Mouse (Mus musculus) gastrocnemius, adult 8-10 months (tissue): ENCODE measurements around the gene Ubr4. TPM values are rescaled to one million over a fixed set of nuclear protein-coding genes. Genes with fewer than 3 reads are reported as not detected.

Experiments used
- DNase-seq, 2 experiments: peaks; one replicate each; pipeline ENCODE4 v3.0.0; 2022; ENCODE audit warnings: low spot score in 2 of 2
- total RNA-seq, 4 experiments: library from RNA; stranded (reverse); gene quantifications; 2 replicates each; pipeline ENCODE4 v1.2.4; 2022

Ubr4 gene
- 100 to 1,000 TPM; 118 to 178 (median 133) TPM for total RNA-seq

DNA sequence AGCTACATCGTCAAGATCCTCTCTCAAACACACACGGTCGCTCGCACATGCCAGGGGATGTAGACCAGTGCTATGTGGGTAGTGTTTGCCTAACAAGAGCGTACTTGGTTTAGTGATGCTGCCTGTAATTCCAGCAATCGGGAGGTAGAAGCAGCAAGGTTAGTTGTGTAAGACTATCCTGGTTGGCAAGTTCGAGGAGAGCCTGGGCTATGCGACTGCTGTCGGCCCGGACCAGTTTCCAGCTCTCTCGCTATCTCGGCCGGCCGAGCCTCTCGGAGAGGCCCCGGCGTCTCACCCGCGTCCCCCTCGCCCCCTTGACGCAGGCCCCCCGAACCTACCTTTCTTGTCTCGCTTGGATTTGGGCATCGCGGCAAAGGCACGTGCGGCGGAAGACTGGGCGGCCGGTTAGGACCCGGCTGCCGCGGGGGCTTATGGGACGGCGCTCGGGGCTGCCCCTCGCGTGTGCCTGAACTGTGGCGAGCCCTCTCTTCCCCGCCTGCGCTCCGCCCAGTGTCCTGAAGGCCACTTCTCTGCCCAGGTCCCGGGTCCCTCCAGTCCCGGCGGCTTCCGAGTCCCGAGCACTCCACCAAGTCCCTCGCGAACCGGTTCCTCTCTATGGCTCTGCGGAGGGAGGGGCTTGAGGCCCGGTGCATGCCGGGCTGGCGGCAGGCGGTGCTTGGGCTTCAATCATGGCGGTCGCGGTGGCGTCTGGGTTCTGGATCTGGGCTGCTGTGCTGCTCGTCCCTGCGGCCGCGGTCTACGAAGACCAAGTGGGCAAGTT lies at the start of gene Ubr4, which contains the start of the genes Mrto4 and Emc1:
Gene Ubr4, plus strand, starts transcription at position 679 of the 781 bp plus-strand sequence.
Gene Mrto4, minus strand, starts transcription at position 646 of the 781 bp plus-strand sequence.
Gene Emc1, plus strand, starts transcription at position 657 of the 781 bp plus-strand sequence.
- peak; percentile 67 to 77 for DNase-seq

DNA sequence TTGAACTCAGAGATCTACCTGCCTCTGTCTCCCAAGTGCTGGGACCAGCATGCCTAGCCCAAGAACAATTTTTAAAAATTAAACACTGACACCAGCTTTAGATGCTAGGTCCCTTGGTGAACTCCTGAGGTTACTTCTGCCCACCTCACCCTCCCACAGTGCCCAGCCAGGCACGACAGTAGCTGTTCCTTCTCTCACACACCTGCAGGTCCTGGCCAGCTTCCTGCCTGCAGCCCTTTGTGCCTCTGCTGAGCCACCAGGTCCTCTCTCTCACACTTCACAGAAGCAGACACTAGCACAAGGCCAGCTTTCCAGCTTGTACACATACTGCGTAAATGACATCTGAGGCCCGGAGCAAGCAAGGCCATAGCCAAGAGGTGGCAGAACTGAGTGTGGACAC lies 46.9 kb upstream of the Ubr4 start:
- DNase-seq, result no peak

DNA sequence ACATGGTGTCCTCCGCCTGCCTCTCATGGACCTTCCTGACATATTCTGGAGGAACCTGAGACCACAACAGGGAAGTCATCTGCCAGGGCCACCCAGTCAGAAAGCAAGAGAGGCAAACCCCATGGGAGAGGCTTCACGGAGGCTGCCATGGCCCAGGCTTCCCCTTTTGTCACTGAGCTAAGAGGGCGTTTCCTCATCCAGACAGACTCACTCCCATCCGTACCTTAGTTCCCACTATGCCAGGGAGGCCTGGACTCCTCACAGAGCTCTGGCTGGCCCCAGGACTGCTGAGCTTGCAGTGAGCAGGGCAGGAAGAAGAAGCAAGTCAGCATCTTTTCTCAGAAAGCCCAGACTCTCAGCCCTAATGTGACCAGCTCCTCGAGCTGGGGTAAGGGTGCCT lies 44.5 kb upstream of the Ubr4 start:
- DNase-seq, result no peak

DNA sequence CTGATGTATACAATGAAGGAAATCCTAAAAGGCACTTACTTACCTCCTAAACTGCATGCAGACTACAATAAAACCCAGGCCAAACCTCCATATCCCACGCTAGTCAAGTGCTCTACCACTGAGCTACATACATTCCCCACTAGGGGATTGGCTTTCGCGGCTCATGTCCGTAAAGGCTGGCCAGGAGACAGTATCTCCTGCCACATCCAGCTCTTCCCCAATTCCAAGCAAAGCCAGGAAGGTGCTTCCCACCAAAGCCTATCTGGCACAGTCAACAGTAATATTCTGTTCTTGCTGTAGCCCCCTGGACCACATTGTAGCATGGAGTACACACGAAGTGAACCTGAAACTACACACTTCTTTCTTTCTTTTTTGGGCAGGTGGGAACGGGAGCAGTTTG lies 42.8 kb upstream of the Ubr4 start:
- DNase-seq, result no peak

GRCm38 (mm10) chr4:139310171-139310898 lies 42.1 kb upstream of the Ubr4 start, which contains the start of the genes Pqlc2 and Akr7a5:
Gene Pqlc2 (minus strand): TSS chr4:139310708.
Gene Akr7a5 (plus strand): TSS chr4:139310744.
- peak; percentile 95 to 97 for DNase-seq

- no peak for DNase-seq
These were observed 41.3 kb upstream of the Ubr4 start for GRCm38 (mm10) chr4:139310899-139311701.

DNA sequence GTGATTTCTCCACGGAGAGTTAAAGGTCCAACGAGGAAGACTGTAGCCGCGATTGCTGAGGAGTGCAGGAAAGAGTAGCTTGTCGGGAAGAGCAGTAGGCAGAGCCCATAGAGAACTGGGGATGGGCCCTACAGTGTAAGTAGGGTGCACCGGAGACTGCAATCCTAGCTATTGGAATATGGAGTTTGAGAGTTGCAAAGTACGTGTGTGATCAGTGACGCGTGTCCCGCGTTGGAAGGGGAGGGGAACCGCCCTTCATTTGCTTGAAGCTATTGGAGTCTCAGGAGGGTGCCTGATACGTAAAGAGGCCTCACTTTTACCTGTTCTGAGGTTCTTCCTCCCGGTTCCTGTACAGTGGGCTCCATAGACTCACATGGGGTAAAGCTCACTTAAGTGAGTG lies 40.7 kb upstream of the Ubr4 start:
- DNase-seq, result no peak

DNA sequence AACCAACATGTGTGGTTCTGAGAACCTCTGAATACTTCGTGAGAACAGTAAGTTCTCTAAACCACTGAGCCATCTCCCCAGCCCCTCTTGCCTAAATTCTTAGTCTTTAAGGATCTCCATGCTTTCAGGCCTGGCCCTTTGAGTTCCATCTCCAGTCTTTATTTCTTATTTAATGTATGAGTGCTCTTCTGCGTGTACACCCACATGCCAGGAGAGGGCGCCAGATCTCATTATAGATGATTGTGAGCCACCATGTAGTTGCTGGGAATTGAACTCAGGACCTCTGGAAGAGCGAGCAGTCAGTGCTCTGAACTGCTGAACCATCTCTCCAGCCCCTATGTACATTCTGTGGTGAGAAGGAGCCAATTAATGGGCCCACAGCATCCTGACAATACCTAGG lies 39.8 kb upstream of the Ubr4 start:
- DNase-seq, result no peak

DNA sequence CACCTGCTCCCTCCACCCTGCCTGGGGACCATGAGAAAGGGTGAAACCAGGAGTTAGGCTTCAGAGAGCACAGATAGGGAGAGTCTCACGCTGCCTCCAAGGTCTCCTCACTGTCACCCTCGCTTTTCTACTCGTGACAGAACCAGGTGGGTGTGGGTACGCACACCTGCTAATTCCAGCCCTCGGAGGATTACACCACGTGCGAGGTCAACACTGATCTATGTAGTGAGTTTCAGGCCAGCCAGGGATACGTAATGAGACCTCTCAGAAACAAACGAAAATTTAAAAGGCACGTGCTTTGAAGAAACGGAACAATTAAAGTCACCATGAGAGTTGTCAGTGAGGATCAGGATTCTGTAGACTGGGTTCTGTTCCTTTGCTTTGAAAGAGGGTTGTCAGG lies 34.0 kb upstream of the Ubr4 start:
- no peak for DNase-seq

DNA sequence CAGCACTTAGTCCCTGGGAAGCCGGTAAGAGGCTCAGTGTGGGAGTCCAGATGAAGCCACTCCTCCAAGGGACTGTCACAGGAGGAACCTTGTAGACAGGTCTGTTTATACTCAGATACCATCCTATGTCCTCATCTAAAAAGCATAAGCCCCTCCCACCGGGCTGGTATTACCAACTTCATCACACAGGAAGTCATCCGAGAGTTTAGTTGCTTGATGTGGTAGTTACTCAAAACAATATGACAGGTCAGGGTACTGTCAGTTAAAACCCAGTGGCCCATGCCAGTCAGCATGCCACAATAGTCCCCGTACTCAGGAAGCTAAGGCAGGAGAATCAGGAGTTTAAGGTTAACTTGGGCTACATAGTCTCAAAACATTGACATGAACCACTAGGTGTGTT lies 32.7 kb upstream of the Ubr4 start:
- no peak for DNase-seq

GRCm38 (mm10) chr4:139330605-139331004 lies 21.8 kb upstream of the Ubr4 start:
- DNase-seq, result peak; percentile 46 to 62

GRCm38 (mm10) chr4:139334631-139335295 lies 17.6 kb upstream of the Ubr4 start:
- no peak for DNase-seq

DNA sequence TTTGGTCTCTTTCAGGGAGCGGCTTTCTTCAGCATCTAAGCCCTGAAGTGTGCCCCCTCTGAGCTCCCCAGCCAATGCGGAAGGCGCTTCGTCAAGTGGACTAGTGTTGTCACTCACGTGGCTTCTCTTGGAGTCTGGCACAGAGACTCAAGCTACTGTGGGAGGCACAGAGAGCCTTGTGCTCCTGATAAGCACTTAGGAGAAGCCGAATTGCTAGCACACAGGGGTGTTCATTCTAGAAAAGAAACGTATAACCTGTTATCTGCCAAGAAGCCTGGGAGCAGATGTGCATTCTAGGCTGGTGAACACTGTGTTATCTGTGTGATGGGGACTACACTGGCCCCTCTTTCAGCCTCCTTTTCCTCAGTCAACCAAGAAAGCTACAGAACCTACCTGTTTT lies 16.9 kb upstream of the Ubr4 start:
- DNase-seq, result no peak

DNA sequence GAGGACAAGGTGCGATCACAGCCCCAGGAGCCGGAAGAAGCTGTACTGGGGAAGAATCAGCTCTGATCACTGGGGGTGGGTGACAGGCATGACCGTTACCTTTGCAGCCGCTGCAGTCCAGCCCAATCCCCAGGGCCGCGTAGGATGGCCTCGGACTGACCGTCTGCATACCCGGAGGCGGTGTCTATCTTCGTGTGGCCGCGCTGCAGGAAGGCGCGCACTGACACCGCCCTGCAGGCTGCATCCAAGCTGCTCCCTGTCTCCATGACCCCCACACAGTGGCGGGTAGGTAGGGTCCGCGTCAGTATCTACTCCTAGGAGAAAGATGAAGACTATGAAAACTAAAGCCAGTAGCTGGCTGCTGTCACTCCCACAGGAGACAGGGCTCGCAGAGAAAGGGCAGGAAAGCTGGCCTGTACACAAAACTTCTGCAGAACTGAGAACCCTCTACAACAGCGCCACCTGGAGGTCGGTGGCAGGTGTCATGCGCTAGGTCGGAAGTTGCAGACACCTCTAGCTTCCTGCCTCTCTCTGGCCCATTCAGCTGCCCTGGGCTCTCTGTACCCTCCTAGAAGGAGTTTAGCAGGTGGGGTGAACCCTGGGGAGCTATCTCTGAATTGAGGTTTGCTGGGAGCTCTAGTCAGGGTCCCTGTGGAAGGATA lies 15.5 kb upstream of the Ubr4 start:
- peak; percentile 39 to 58 for DNase-seq

DNA sequence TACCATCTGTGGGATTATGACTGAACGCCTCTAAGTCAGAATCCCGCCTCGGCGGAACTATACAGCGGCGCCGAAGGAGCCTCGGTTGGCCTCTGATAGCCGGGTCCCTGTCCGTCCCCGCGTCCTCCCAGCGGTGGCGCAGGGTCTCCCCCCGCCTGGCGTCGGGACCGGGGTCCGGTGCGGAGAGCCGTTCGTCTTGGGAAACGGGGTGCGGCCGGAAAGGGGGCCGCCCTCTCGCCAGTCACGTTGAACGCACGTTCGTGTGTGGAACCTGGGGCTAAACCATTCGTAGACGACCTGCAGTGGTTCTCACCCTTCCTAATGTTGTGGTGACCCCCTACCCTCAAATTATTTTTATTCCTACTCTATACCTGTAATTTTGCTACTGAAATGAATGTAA lies 14.3 kb upstream of the Ubr4 start:
- DNase-seq, result no peak

GRCm38 (mm10) chr4:139340835-139341234 lies 11.6 kb upstream of the Ubr4 start:
- DNase-seq, result no peak

DNA sequence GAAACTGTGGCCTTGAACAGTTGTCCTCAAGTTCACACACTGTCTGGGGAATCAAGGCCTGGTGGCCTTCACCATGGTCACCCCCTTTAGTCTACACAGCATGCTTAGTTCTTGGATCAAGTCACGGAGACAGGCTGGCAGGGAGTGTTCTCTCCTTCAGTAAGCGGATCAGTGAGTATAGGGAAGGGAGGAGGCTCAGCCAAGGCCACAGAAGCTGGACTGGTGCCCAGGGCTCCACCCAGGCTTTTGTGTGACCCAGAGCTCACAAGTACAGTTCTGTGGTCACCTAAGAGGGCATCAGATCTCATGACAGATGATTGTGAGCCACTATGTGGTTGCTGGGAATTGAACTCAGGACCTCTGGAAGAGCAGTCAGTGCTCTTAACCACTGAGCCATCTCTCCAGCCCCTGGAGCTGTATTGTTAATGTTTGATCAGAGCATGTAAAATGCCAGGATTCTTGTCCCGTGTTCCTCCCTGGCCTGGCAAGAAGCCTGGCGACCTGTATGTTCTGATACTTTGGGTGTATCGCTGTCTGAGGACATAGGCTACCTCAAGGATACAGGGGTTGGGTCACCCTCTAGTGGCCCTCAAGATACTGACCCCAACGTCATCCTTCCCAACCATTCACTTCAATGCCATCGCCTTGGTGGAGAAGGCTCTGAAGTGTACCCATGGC lies 10.7 kb upstream of the Ubr4 start:
- no peak for DNase-seq

DNA sequence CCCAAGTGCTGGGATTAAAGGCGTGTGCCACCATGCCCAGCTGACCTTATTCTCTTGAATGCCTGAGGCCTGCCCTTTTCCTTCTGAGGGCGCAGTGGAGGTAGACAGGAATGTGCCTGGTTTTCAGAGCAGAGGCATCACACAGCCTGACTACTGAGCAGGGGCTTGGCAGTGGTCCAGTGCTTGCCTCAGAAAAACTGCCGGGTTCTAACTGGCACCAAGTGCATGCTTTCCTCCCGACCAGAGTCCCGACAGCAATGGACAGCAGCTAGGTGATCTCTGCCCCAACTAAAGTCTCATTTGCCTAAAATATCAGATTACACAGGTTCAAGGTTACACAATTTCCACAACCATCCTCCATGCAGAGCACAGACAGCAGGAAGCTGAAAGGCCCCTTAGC lies 8.7 kb upstream of the Ubr4 start:
- DNase-seq, result no peak

DNA sequence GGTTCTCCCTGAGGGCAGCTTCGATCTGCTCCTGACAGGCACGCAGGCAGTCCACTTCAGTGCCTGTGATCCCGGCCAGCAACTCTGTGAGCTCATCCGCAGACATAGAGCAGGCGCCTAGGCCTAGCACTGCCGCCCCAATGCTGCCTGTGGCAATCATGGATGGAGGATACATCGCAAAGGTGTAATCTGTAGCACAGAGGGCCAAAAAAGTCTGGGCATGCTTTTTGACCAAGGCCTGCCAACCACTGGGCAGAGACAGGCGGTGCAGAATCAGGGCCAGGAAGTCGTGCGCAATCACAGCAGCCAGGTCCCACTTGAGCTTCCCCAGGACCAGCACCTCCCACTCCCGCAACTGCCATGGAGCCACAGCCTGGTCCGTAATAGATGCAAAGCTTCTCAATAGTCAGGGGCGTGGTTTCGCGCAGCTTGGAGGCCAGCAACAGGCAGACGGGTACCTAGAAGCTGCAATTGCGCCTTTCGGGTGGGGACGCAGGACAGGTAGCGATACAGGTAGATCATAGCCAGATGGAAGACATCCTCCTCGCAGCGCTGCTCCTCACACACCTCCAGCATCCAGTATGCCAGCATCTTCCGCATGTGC lies 6.9 kb upstream of the Ubr4 start:
- DNase-seq, result no peak

DNA sequence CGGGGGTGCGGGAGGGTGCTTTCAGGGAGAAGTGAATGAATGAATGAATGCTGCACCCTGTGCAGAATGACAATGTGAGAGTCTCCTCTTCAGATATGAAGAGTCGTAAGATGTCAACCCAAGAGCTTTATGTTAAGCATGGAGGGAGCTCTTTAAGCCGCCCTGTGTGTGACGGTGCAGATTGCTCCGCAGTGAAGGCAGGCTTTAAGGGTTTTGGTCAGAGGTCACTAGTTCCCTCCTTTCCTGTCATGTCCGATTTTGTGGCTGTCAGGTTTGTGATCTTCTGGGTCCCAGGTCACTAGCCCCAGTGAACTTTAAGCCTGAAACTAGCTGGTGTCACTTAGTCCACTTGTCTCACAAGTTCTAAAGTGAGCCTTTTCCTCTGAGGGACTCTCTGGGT lies 423 bp downstream of the Ubr4 start:
- no peak for DNase-seq
